In genomic region chr10:19592556-19592955, GRCm38 (mm10) we compare ENCODE assay signal across 9 mouse cellular contexts. TPM values are rescaled to one million over a fixed set of nuclear protein-coding genes. Genes with fewer than 3 reads are reported as not detected.
DNase-seq lines count a peak whose midpoint lies in the region; ATAC-seq and TF ChIP-seq lines count a peak whose summit lies in the region.
"Had no signal": no experiment of that assay in that cellular context is flagged by ENCODE, and none has a peak within 500 bp of the region (broad histone marks: within the 10 kb centered on the region; RNA-seq: fewer than 3 reads in every experiment).

No protein-coding gene starts in this region.

- H3K4me2 ChIP-seq in hindbrain, postnatal 0 days (ENCODE audit: low read depth, low read length): peak overlapping the region; percentile 93

- H3K27me3 ChIP-seq in embryonic facial prominence, embryonic 10.5 days (replicated peaks; ENCODE audit: low read depth, poor library complexity, severe bottlenecking): peaks cover 13% of the 10 kb centered on the region; the same call in 1 of the 2 replicates
- H3K27me3 ChIP-seq in hindbrain, postnatal 0 days (ENCODE audit: insufficient read depth, low read length): no peaks in the 10 kb centered on the region

- peaks cover 15% of the 10 kb centered on the region; the same call in 1 of the 2 replicates for H3K4me1 ChIP-seq in embryonic facial prominence, embryonic 10.5 days
- H3K4me1 ChIP-seq in hindbrain, postnatal 0 days (ENCODE audit: insufficient read depth, low read length): peaks cover 4% of the 10 kb centered on the region; the same call in 1 of the 2 replicates

- H3K27ac ChIP-seq in left cerebral cortex, adult 2 months: peak overlapping the region; percentile 80; the same call in 1 of the 2 replicates
- peak overlapping the region; percentile 88; the same call in 1 of the 2 replicates for H3K27ac ChIP-seq in embryonic facial prominence, embryonic 10.5 days (replicated peaks)
- H3K27ac ChIP-seq in hindbrain, postnatal 0 days: peak overlapping the region; percentile 76; the same call in 1 of the 2 replicates

- ATAC-seq in hindbrain, postnatal 0 days: no peak

- H3K9me3 ChIP-seq in embryonic facial prominence, embryonic 10.5 days: no peaks in the 10 kb centered on the region
- no peaks in the 10 kb centered on the region for H3K9me3 ChIP-seq in hindbrain, postnatal 0 days (ENCODE audit: low read length)

- DNase-seq in left cerebral cortex, adult 2 months (ENCODE audit: extremely low spot score in 1 of 2, low spot score in 2 of 2): no peak
- DNase-seq in left cerebral cortex, postnatal 14 days (ENCODE audit: low spot score in 2 of 2): no peak
- DNase-seq in embryonic facial prominence, embryonic 10.5 days (ENCODE audit: low spot score): no peak
- peak; percentile 12 for DNase-seq in hindbrain, postnatal 0 days (ENCODE audit: low spot score)
- peak; percentile 52 for DNase-seq in naive thymus-derived CD4-positive, alpha-beta T cell, adult 2 months (ENCODE audit: low read depth)
- DNase-seq in layer of hippocampus, postnatal 14 days (ENCODE audit: low spot score in 2 of 2): no peak
- DNase-seq in urinary bladder, adult 18-20 months (ENCODE audit: low spot score in 2 of 2): no peak
- DNase-seq in kidney, postnatal 14 days: no peak

- 17% methylated on average over 3 of the region's 3 CpGs for WGBS in embryonic facial prominence, embryonic 10.5 days
- WGBS in hindbrain, postnatal 0 days: 2% methylated on average over 3 of the region's 3 CpGs

- no peaks in the 10 kb centered on the region for H3K36me3 ChIP-seq in embryonic facial prominence, embryonic 10.5 days (replicated peaks)
- no peaks in the 10 kb centered on the region for H3K36me3 ChIP-seq in hindbrain, postnatal 0 days (ENCODE audit: insufficient read depth, low read length)

- intact Hi-C loops in left cerebral cortex, adult 2 months (cut with DNase I): loop anchor here (10.0 kb wide), 1 partner anchor 312 kb away; the partner anchor contains the start of gene Pex7
- intact Hi-C loops in left cerebral cortex, postnatal 14 days (cut with DNase I): no loop called here

- peak overlapping the region; percentile 90 for H3K4me3 ChIP-seq in left cerebral cortex, adult 2 months
- peak overlapping the region; percentile 76 for H3K4me3 ChIP-seq in embryonic facial prominence, embryonic 10.5 days
- H3K4me3 ChIP-seq in hindbrain, postnatal 0 days (ENCODE audit: low read length): peak overlapping the region; percentile 84

- no peak for TF ChIP-seq CTCF in left cerebral cortex, adult 2 months (IDR thresholded peaks at IDR 0.05)
- no peak for TF ChIP-seq CTCF in hindbrain, postnatal 0 days (IDR thresholded peaks at IDR 0.05; ENCODE audit: low read depth)

- peak overlapping the region; percentile 74 for H3K9ac ChIP-seq in hindbrain, postnatal 0 days (replicated peaks; ENCODE audit: low read length)

RNA-seq across cellular contexts. Expression of gene Ifngr1, which starts 0.8 kb away (rescaled TPM):
- total RNA-seq in left cerebral cortex, adult 2 months (2021): 10 to 100 TPM; 19.4 to 21.9 TPM
- total RNA-seq in left cerebral cortex, postnatal 14 days (2021): 10 to 100 TPM; 18.9 to 20.2 TPM
- 29.5 and 29.6 TPM in 2 replicates for polyA plus RNA-seq in embryonic facial prominence, embryonic 10.5 days (2016; fragmentation: Nextera tagmentation; extraction: Ambion mirVana)
- 15.2 and 18.1 TPM in 2 replicates for total RNA-seq in hindbrain, postnatal 0 days (2014; rRNA removed)
- 28.3 and 31.8 TPM in 2 replicates for polyA plus RNA-seq in hindbrain, postnatal 0 days (2015; fragmentation: Nextera tagmentation; extraction: Ambion mirVana)
- total RNA-seq in layer of hippocampus, postnatal 14 days (2021): 10 to 100 TPM; 19.6 to 21.9 TPM

RNA-seq across cellular contexts. Expression of gene Il22ra2, which starts 29.2 kb away (rescaled TPM):
- total RNA-seq in left cerebral cortex, adult 2 months (2021): not detected
- total RNA-seq in left cerebral cortex, postnatal 14 days (2021): not detected
- not detected in 2 replicates for polyA plus RNA-seq in embryonic facial prominence, embryonic 10.5 days (2016; fragmentation: Nextera tagmentation; extraction: Ambion mirVana)
- not detected in 2 replicates for total RNA-seq in hindbrain, postnatal 0 days (2014; rRNA removed)
- not detected in 2 replicates for polyA plus RNA-seq in hindbrain, postnatal 0 days (2015; fragmentation: Nextera tagmentation; extraction: Ambion mirVana)
- not detected for total RNA-seq in layer of hippocampus, postnatal 14 days (2021)
- total RNA-seq: adrenal gland, postnatal 4 days had no signal

Comparison
In these comparisons a context has a peak if more than half of its experiments do, and no peak if none do; other contexts are left out.
1. DNase-seq: peak in hindbrain, postnatal 0 days (single experiment) and naive thymus-derived CD4-positive, alpha-beta T cell, adult 2 months (single experiment); none in left cerebral cortex, adult 2 months (0 of 2), left cerebral cortex, postnatal 14 days (0 of 2), embryonic facial prominence, embryonic 10.5 days (single experiment), layer of hippocampus, postnatal 14 days (0 of 2), urinary bladder, adult 18-20 months (0 of 2) and kidney, postnatal 14 days (single experiment).
2. Peak in every context shown above with its lines, with median percentiles within 50 percentile points of each other: H3K27ac ChIP-seq and H3K4me3 ChIP-seq.